Mouse (Mus musculus) CH12.LX (cell line): ENCODE measurements around the gene Taar3. TPM values are rescaled to one million over a fixed set of nuclear protein-coding genes. Genes with fewer than 3 reads are reported as not detected.

Source experiments
- DNase-seq: peaks from one replicate; pipeline ENCODE4 v3.0.0-alpha.2; 2013; ENCODE audit errors: extremely low read depth
- H3K27ac ChIP-seq: 2 replicates; pipeline ENCODE4 v1.5.1; 2012; ENCODE audit warnings: low read depth, mild to moderate bottlenecking, control low read depth, moderate library complexity; ENCODE audit not compliant: insufficient read depth
- H3K27me3 ChIP-seq: replicated peaks from 2 replicates; pipeline ENCODE3; 2012; ENCODE audit warnings: inconsistent platforms
- H3K36me3 ChIP-seq, 2 experiments: replicated peaks in 1 of 2; 2 replicates each; pipeline versions ENCODE3 to v1.6.1; 2012; ENCODE audit warnings: inconsistent platforms in 1 of 2, low read length in 1 of 2, mild to moderate bottlenecking in 1 of 2, mixed read lengths in 1 of 2, moderate library complexity in 1 of 2; ENCODE audit not compliant: control insufficient read depth in 1 of 2, insufficient read depth in 1 of 2
- H3K4me1 ChIP-seq, 2 experiments: 2 replicates each; pipeline ENCODE4 v1.6.1; 2012; ENCODE audit warnings: inconsistent platforms in 1 of 2, moderate library complexity in 1 of 2; ENCODE audit not compliant: insufficient read depth in 2 of 2, control insufficient read depth in 1 of 2
- H3K4me2 ChIP-seq: 2 replicates; pipeline ENCODE4 v1.6.1; 2012; ENCODE audit warnings: low read depth, mild to moderate bottlenecking, control low read depth; ENCODE audit not compliant: poor library complexity, insufficient read depth, severe bottlenecking
- H3K4me3 ChIP-seq, 3 experiments: fragments of 150-350 bp in 1 of 3; sonication (generic) in 1 of 3; replicated peaks in 1 of 3; 2 replicates each; pipeline versions ENCODE3 to v1.5.1; 2011 to 2012; ENCODE audit warnings: low read depth in 2 of 3, low read length in 2 of 3, mild to moderate bottlenecking in 2 of 3, moderate library complexity in 2 of 3, control low read depth in 1 of 3, improper control_type of control experiment in 1 of 3, inconsistent platforms in 1 of 3, mixed read lengths in 1 of 3; ENCODE audit not compliant: poor library complexity in 1 of 3
- H3K79me2 ChIP-seq: replicated peaks from 2 replicates; pipeline ENCODE4 v1.6.1; 2012; ENCODE audit warnings: mild to moderate bottlenecking, moderate library complexity; ENCODE audit not compliant: control insufficient read depth, poor library complexity, insufficient read depth, severe bottlenecking; ENCODE audit errors: extremely low read depth
- H3K9ac ChIP-seq: 2 replicates; pipeline ENCODE4 v1.6.1; 2012; ENCODE audit warnings: low read depth, mild to moderate bottlenecking, control low read depth, moderate library complexity; ENCODE audit not compliant: insufficient read depth
- H3K9me3 ChIP-seq: replicated peaks from 2 replicates; pipeline ENCODE3; 2012; ENCODE audit warnings: low read length, inconsistent platforms, mixed read lengths
- CHD2 ChIP-seq: IDR thresholded peaks from 2 replicates; pipeline ENCODE4 v1.6.1; 2011; ENCODE audit warnings: low read length, improper control_type of control experiment
- CTCF ChIP-seq, 2 experiments: IDR thresholded peaks in 1 of 2; conservative IDR thresholded peaks in 1 of 2; 2 replicates each; pipeline ENCODE4 v1.5.1; 2011 to 2012; ENCODE audit warnings: low read depth in 2 of 2, low read length in 2 of 2, improper control_type of control experiment in 1 of 2, inconsistent platforms in 1 of 2, mild to moderate bottlenecking in 1 of 2, moderate library complexity in 1 of 2
- E2F4 ChIP-seq: IDR thresholded peaks from 2 replicates; pipeline ENCODE4 v1.6.1; 2011; ENCODE audit warnings: low read depth, low read length, improper control_type of control experiment; ENCODE audit not compliant: insufficient replicate concordance
- ELF1 ChIP-seq: IDR thresholded peaks from 2 replicates; pipeline ENCODE4 v1.6.1; 2014; ENCODE audit warnings: low read depth, mild to moderate bottlenecking, inconsistent platforms, low read length, improper control_type of control experiment
- EP300 ChIP-seq: IDR thresholded peaks from 2 replicates; pipeline ENCODE4 v1.6.1; 2011; ENCODE audit warnings: low read length, improper control_type of control experiment
- GABPA ChIP-seq: IDR thresholded peaks from 2 replicates; pipeline ENCODE4 v1.6.1; 2012; ENCODE audit warnings: low read depth, low read length, improper control_type of control experiment, inconsistent platforms; ENCODE audit not compliant: insufficient replicate concordance
- HCFC1 ChIP-seq: IDR thresholded peaks from 2 replicates; pipeline ENCODE4 v1.6.1; 2012; ENCODE audit warnings: low read depth, mild to moderate bottlenecking, inconsistent platforms, low read length, improper control_type of control experiment
- JUN ChIP-seq: IDR thresholded peaks from 2 replicates; pipeline ENCODE4 v1.6.1; 2011; ENCODE audit warnings: low read depth, mild to moderate bottlenecking, low read length, improper control_type of control experiment, moderate library complexity; ENCODE audit not compliant: insufficient read depth
- JUND ChIP-seq: conservative IDR thresholded peaks from 2 replicates; pipeline ENCODE4 v1.6.1; 2011; ENCODE audit warnings: low read depth, low read length, improper control_type of control experiment
- KAT2A ChIP-seq: IDR thresholded peaks from 2 replicates; pipeline ENCODE4 v1.6.1; 2012; ENCODE audit warnings: low read length, improper control_type of control experiment, inconsistent platforms; ENCODE audit not compliant: insufficient replicate concordance
- MAX ChIP-seq: IDR thresholded peaks from 2 replicates; pipeline ENCODE4 v1.6.1; 2011; ENCODE audit warnings: low read length, improper control_type of control experiment
- MAZ ChIP-seq: IDR thresholded peaks from 2 replicates; pipeline ENCODE4 v1.6.1; 2012; ENCODE audit warnings: low read depth, mild to moderate bottlenecking, inconsistent platforms, low read length, improper control_type of control experiment, moderate library complexity
- MEF2A ChIP-seq: IDR thresholded peaks from 2 replicates; pipeline ENCODE4 v1.6.1; 2014; ENCODE audit warnings: low read depth, mild to moderate bottlenecking, inconsistent platforms, low read length, improper control_type of control experiment, borderline replicate concordance
- MYC ChIP-seq: IDR thresholded peaks from 2 replicates; pipeline ENCODE4 v1.6.1; 2011; ENCODE audit warnings: low read depth, mild to moderate bottlenecking, improper control_type of control experiment, low read length
- NELFE ChIP-seq: IDR thresholded peaks from 2 replicates; pipeline ENCODE4 v1.6.1; 2011; ENCODE audit warnings: low read depth, low read length, improper control_type of control experiment
- NRF1 ChIP-seq: IDR thresholded peaks from 2 replicates; pipeline ENCODE4 v1.6.1; 2014; ENCODE audit warnings: low read depth, mild to moderate bottlenecking, inconsistent platforms, low read length, improper control_type of control experiment, moderate library complexity
- PAX5 ChIP-seq: IDR thresholded peaks from 2 replicates; pipeline ENCODE4 v1.6.1; 2012; ENCODE audit warnings: low read length, inconsistent platforms, mixed read lengths
- RAD21 ChIP-seq: IDR thresholded peaks from 2 replicates; pipeline ENCODE4 v1.6.1; 2011; ENCODE audit warnings: low read depth, mild to moderate bottlenecking, low read length, improper control_type of control experiment, moderate library complexity
- RCOR1 ChIP-seq: conservative IDR thresholded peaks from 2 replicates; pipeline ENCODE4 v1.6.1; 2012; ENCODE audit warnings: low read depth, mild to moderate bottlenecking, inconsistent platforms, low read length, improper control_type of control experiment
- SIN3A ChIP-seq: IDR thresholded peaks from 2 replicates; pipeline ENCODE4 v1.6.1; 2012; ENCODE audit warnings: low read length, improper control_type of control experiment, inconsistent platforms
- TBP ChIP-seq: conservative IDR thresholded peaks from 2 replicates; pipeline ENCODE4 v1.6.1; 2011; ENCODE audit warnings: low read depth, low read length, improper control_type of control experiment
- UBTF ChIP-seq: IDR thresholded peaks from 2 replicates; pipeline ENCODE4 v1.6.1; 2012; ENCODE audit warnings: low read depth, mild to moderate bottlenecking, inconsistent platforms, low read length, improper control_type of control experiment, moderate library complexity
- USF2 ChIP-seq: conservative IDR thresholded peaks from 2 replicates; pipeline ENCODE4 v1.6.1; 2011; ENCODE audit warnings: low read depth, low read length, improper control_type of control experiment
- ZC3H11A ChIP-seq: IDR thresholded peaks from 2 replicates; pipeline ENCODE4 v1.6.1; 2012; ENCODE audit warnings: low read depth, mild to moderate bottlenecking, inconsistent platforms, low read length, improper control_type of control experiment
- ZKSCAN1 ChIP-seq: IDR thresholded peaks from 2 replicates; pipeline ENCODE4 v1.6.1; 2012; ENCODE audit warnings: low read depth, inconsistent platforms, low read length, improper control_type of control experiment, borderline replicate concordance
- ZMIZ1 ChIP-seq: IDR thresholded peaks from 2 replicates; pipeline ENCODE4 v1.6.1; 2012; ENCODE audit warnings: low read depth, mild to moderate bottlenecking, inconsistent platforms, low read length, improper control_type of control experiment
- ZNF384 ChIP-seq: IDR thresholded peaks from 2 replicates; pipeline ENCODE4 v1.6.1; 2012; ENCODE audit warnings: low read depth, low read length, improper control_type of control experiment, inconsistent platforms
- dilution Hi-C: fragments of 300-500 bp; cut with MboI; formaldehyde crosslinking; loops from 2 replicates; pipeline ENCODE4 v1.14.3; 2020; ENCODE audit warnings: low sequenced_read_pairs; ENCODE audit not compliant: extremely low pct_unique_long_range_greater_than_20kb, extremely low pct_ligation_motif_present
- in situ Hi-C: fragments of 300-500 bp; cut with MboI; formaldehyde crosslinking; loops from 3 replicates; pipeline ENCODE4 v1.14.3; 2019; ENCODE audit warnings: low sequenced_read_pairs, low pct_ligation_motif_present, low pct_unique_long_range_greater_than_20kb, mixed read lengths
- polyA plus RNA-seq: library from polyadenylated mRNA; unstranded; fragments of >175 nt; gene quantifications from 2 replicates; pipeline ENCODE4 v1.2.1, GENCODE M21; 2012; ENCODE audit warnings: low read depth; ENCODE audit not compliant: insufficient read length
- total RNA-seq, 2 experiments: library from RNA; depleted of rRNA; stranded (reverse); fragments of 300-350 nt in 1 of 2; fragments of >200 nt in 1 of 2; gene quantifications; 2 replicates each; pipeline ENCODE4 v1.2.3; 2012 to 2014

Gene Taar3
- total and polyA plus RNA-seq, 3 experiments = not detected

DNA sequence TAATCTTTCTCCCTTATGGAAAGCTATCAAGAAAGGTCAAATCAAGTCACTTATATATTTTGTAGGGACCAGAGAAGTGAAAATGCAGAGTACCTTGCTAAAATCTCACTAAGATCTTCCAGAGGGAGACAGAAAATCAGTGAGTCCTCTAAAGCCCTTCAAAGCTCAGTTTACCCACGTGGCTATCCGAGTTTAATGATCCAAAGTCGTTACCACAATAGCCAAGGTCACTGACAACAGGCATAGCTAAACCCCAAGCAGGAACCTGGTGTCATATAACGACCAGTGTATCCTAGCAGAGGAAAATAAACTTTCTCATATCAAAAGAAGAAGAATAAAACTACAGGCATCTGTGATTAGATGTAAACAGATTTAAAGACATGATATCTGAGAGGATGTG is 11.7 kb upstream of the Taar3 start:
- TF ChIP-seq SIN3A = no peak
- TF ChIP-seq NRF1 = no peak
- TF ChIP-seq NELFE = no peak
- TF ChIP-seq ZNF384 = no peak
- TF ChIP-seq PAX5 = no peak
- TF ChIP-seq ZMIZ1 = no peak
- no peak for TF ChIP-seq UBTF
- TF ChIP-seq RCOR1 = no peak
- no peak for TF ChIP-seq E2F4
- TF ChIP-seq MEF2A = no peak
- TF ChIP-seq TBP = no peak
- TF ChIP-seq USF2 = no peak
- TF ChIP-seq JUND = no peak
- no peak for TF ChIP-seq RAD21
- no peak for TF ChIP-seq CTCF (conservative IDR thresholded peaks at IDR 0.05 in 1 of 2, IDR thresholded peaks at IDR 0.05 in 1 of 2; ENCODE audit: low read depth in 2 of 2, low read length in 2 of 2)
- no peak for TF ChIP-seq KAT2A
- no peak for TF ChIP-seq CHD2
- TF ChIP-seq ZKSCAN1 = no peak
- no peak for TF ChIP-seq ZC3H11A
- TF ChIP-seq MAX = no peak
- Histone ChIP-seq H3K36me3 (no peaks in the 10 kb centered on the region), H3K4me2 (no peak overlapping the region), H3K9ac (no peak overlapping the region), H3K27me3 (no peaks in the 10 kb centered on the region), H3K27ac (no peak overlapping the region), H3K4me1 (no peaks in the 10 kb centered on the region), H3K4me3 (no peak overlapping the region), H3K79me2 (no peaks in the 10 kb centered on the region), H3K9me3 (no peaks in the 10 kb centered on the region)
- in situ Hi-C loops = no loop called here
- dilution Hi-C loops = no loop called here
- DNase-seq = no peak

DNA sequence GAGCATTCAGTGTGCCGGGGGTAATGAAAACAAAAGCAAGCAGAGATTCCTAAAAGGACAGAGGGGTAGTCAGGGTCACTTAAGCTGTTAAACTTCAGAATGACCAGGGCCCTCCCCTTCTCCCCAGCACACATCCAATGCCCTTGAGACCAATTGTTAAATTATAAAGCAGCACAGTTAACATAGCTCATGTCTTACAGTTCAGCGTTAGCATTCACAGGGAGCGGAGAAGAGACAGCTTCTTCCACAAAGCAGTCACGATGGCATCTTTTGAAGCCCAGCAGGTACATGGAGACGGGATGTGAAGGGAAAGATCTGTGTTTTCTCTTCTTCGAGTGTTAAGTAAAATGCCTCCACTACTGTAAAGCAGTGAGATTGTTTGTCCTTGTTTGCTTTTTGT is 11.0 kb upstream of the Taar3 start, which contains the start of gene Taar2:
Gene Taar2, plus strand, starts transcription at position 261 of the 400 bp plus-strand sequence.
- no peak within 1 kb of the TSS for H3K4me3 ChIP-seq
- no peaks in the 10 kb centered on the region for H3K27me3 ChIP-seq
- no peak within 1 kb of the TSS; the same call in 1 of the 2 replicates for H3K4me2 ChIP-seq
- in situ Hi-C loops (no loop called here), dilution Hi-C loops (no loop called here)
- H3K27ac ChIP-seq = no peak within 1 kb of the TSS
- no peak within 1 kb of the TSS for H3K9ac ChIP-seq
- H3K4me1 ChIP-seq = no peaks in the 10 kb centered on the region
- no peaks in the 10 kb centered on the region for H3K36me3 ChIP-seq
- no peaks in the 10 kb centered on the region for H3K79me2 ChIP-seq
- no peak for DNase-seq
- TF ChIP-seq GABPA (no peak), E2F4 (no peak), EP300 (no peak), CTCF (conservative IDR thresholded peaks at IDR 0.05 in 1 of 2, IDR thresholded peaks at IDR 0.05 in 1 of 2; ENCODE audit: low read depth in 2 of 2, low read length in 2 of 2) (no peak), PAX5 (no peak), ZMIZ1 (no peak), ELF1 (no peak), MAX (no peak), SIN3A (no peak), ZKSCAN1 (no peak), NELFE (no peak), MYC (no peak), HCFC1 (no peak), JUN (no peak), NRF1 (no peak), RCOR1 (no peak), MAZ (no peak), ZNF384 (no peak)
- H3K9me3 ChIP-seq = no peaks in the 10 kb centered on the region
